Mouse (Mus musculus): ENCODE data around the gene Gm572.

Gm572 gene

DNA sequence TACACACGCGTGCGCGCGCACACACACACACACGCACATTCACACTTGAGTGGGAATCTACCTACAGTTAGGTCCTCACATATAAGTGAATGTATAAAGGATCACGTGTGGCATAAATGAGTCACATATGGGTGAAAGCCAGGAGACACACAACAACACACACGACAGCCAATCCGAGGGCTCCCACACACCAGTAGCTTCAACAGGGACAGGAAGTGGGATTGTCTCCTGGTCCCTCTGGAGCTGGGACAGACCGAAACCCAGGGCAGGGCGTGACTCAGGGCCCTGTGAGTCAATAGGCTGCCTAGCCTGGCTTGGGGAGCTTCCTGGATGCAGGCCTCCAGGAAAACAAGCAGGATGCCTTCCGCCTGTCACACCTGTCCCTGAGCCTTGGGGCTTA, 71.6 kb downstream of the Gm572 start:
- in situ Hi-C loops (cut with MboI) = no loop called here

DNA sequence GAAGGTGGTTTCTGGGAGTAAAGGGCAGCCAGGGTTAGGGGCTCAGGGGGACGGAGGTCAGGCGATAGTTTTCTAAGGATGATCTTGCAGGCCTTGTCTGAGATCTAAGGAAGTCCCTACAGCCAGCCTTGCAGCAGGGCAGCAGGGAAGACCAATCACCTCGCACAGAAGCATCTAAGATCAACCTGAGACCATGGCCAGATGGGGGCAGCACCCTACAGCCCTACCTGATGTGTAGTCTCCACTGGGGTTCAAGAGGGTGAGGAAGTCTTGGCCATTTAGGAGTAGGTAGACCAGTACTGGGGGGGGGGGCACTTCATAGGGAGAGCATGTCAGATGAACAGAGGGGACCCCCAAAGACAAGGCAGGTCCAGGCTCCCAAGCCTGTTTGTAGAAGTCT, 72.3 kb downstream of the Gm572 start:
- in situ Hi-C loops (cut with MboI) = no loop called here

All from mature B cell (primary cell).